Comparison of ENCODE assay signal across 25 mouse cellular contexts in genomic region chr17:74570585-74570984, GRCm38 (mm10). TPM values are rescaled to one million over a fixed set of nuclear protein-coding genes. Genes with fewer than 3 reads are reported as not detected.
DNase-seq lines count a peak whose midpoint lies in the region; ATAC-seq lines count a peak whose summit lies in the region.
"Had no signal": no experiment of that assay in that cellular context is flagged by ENCODE, and none has a peak within 500 bp of the region (broad histone marks: within the 10 kb centered on the region; RNA-seq: fewer than 3 reads in every experiment).

No protein-coding gene starts in this region.

- DNase-seq in 3T3-L1 (ENCODE audit: low read depth, low spot score), result peak; percentile 68
- peak; percentile 66 for DNase-seq in 416B (ENCODE audit: low read depth)
- peak; percentile 66 for DNase-seq in NIH3T3 (ENCODE audit: low read depth)
- DNase-seq in kidney, adult 11 months, result no peak
- no peak for DNase-seq in cerebellum, adult 9-11 months
- DNase-seq: adrenal gland, adult 2 months; adrenal gland, postnatal 25 days; cerebellum, adult 2 months; cerebellum, postnatal 14 days; embryo, embryonic 11 days; forebrain, postnatal 0 days; gastrocnemius, postnatal 25 days; heart, adult 18-20 months; heart, postnatal 10 days; heart, postnatal 4 days had no signal

- peak overlapping the region; percentile 40 for H3K27ac ChIP-seq in macrophage
- H3K27ac ChIP-seq in kidney, embryonic 14.5 days (ENCODE audit: low read depth, low read length), result no peak overlapping the region
- H3K27ac ChIP-seq: embryonic facial prominence, embryonic 15.5 days; heart, embryonic 10.5 days; hindbrain, embryonic 12.5 days had no signal

- no peaks in the 10 kb centered on the region for H3K27me3 ChIP-seq in kidney, embryonic 14.5 days (ENCODE audit: control insufficient read depth, insufficient read depth, low read length)
- H3K27me3 ChIP-seq: CH12.LX; embryonic facial prominence, embryonic 15.5 days; hindbrain, embryonic 12.5 days had no signal

- H3K4me3 ChIP-seq in macrophage (ENCODE audit: inconsistent target), result no peak overlapping the region
- H3K4me3 ChIP-seq in kidney, embryonic 14.5 days (ENCODE audit: low read length), result no peak overlapping the region
- H3K4me3 ChIP-seq: embryonic facial prominence, embryonic 15.5 days; erythroblast, embryonic 14.5 days; heart, embryonic 10.5 days; hindbrain, embryonic 12.5 days had no signal

- H3K79me2 ChIP-seq in macrophage (ENCODE audit: inconsistent target), result peaks cover 61% of the 10 kb centered on the region; the same call in 1 of the 2 replicates

- peaks cover 6% of the 10 kb centered on the region; the same call in 1 of the 2 replicates for H3K36me3 ChIP-seq in macrophage (ENCODE audit: inconsistent target)
- H3K36me3 ChIP-seq in kidney, embryonic 14.5 days (ENCODE audit: control insufficient read depth, insufficient read depth, low read length), result peaks cover 36% of the 10 kb centered on the region

- no peaks in the 10 kb centered on the region for H3K4me1 ChIP-seq in kidney, embryonic 14.5 days (ENCODE audit: control insufficient read depth, insufficient read depth, low read length)
- H3K4me1 ChIP-seq: embryonic facial prominence, embryonic 15.5 days; heart, embryonic 10.5 days; hindbrain, embryonic 12.5 days had no signal

- H3K9me3 ChIP-seq in kidney, embryonic 14.5 days (ENCODE audit: control insufficient read depth, low read length), result no peaks in the 10 kb centered on the region
- H3K9me3 ChIP-seq: embryonic facial prominence, embryonic 15.5 days; heart, embryonic 10.5 days; hindbrain, embryonic 12.5 days had no signal

- no peak for ATAC-seq in kidney, embryonic 14.5 days (ENCODE audit: low FRiP score, low TSS enrichment)
- ATAC-seq: forebrain, postnatal 0 days; hindbrain, embryonic 16.5 days; inflammation-experienced regulatory T-cells, adult 6 months; intestine, postnatal 0 days had no signal

- no peak overlapping the region for H3K9ac ChIP-seq in kidney, embryonic 14.5 days (ENCODE audit: low read depth, low read length)
- H3K9ac ChIP-seq: embryonic facial prominence, embryonic 15.5 days; forebrain, postnatal 0 days; hindbrain, embryonic 12.5 days had no signal

- WGBS in macrophage (ENCODE audit: missing documents), result 50% methylated on average over 1 of the region's 1 CpGs
- WGBS in kidney, embryonic 14.5 days, result 84% methylated on average over 1 of the region's 1 CpGs

- H3K4me2 ChIP-seq in kidney, embryonic 14.5 days (replicated peaks; ENCODE audit: low read depth, low read length), result no peak overlapping the region
- H3K4me2 ChIP-seq: embryonic facial prominence, embryonic 15.5 days; hindbrain, embryonic 12.5 days had no signal

RNA-seq across cellular contexts. Expression of gene Birc6, which starts 42.5 kb away (rescaled TPM):
- 100 to 1,000 TPM; 372 to 650 (median 542) TPM for total RNA-seq in macrophage (2018; cell fraction: chromatin; rRNA removed)
- total RNA-seq in macrophage (2018; cell fraction: cytosol; rRNA removed), result 100 to 1,000 TPM in 1 of 26 experiments, 10 to 100 TPM in 25; 53.8 to 109 (median 81.1) TPM
- total RNA-seq in macrophage (2018; cell fraction: nucleus; rRNA removed), result 100 to 1,000 TPM; 231 to 428 (median 292) TPM
- polyA plus RNA-seq in macrophage (2018), result 46.6 to 61.5 TPM (median 54.2 TPM) in 3 replicates
- polyA plus RNA-seq in kidney, embryonic 14.5 days (2014; fragmentation: Nextera tagmentation; extraction: Ambion mirVana), result 110 and 120 TPM in 2 replicates

Comparison
In these comparisons a context has a peak if more than half of its experiments do, and no peak if none do; other contexts are left out.
1. DNase-seq: peak in 3T3-L1 (single experiment), 416B (single experiment) and NIH3T3 (single experiment); none in kidney, adult 11 months (single experiment) and cerebellum, adult 9-11 months (single experiment).